Mouse (Mus musculus): ENCODE measurements around the gene Mcm8.

The Mcm8 gene

DNA sequence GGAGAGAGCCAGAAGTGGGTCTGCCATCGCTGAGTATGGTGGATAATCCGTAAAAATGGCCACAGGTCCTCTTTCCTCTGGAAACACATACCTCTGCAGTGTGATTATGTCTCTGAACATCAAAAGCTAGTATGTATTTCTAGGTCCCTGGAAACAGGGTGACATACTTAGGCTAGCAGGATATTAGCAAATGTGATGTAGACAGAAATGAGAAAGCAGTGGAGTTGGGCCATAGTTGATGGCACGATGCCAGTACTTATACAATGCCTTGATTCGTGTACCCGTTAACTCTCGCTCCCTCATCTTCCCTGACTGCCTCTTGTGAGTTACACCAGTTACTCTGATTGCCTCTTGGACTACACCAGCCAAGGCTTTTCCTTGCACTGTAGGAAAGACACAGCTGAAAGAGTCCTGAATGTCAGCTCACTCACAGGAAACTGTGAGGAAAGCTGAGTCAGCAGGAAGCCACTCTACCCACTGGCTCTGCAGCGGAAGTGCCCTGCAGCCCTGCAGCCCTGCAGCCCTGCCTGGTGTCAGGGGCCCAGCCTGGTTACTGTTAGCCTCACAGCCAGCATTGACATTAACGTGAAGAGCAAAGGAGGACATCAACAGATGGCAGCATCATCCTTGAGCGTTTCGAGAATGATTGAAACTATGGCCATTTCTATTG, 57.9 kb downstream of the Mcm8 start:
- DNase-seq = peak; percentile 34

GRCm38 (mm10) chr2:132876991-132877390, 61.0 kb downstream of the Mcm8 start:
- no peak for DNase-seq

- DNase-seq = peak; percentile 23
Measured at GRCm38 (mm10) chr2:132879261-132880044, 63.5 kb downstream of the Mcm8 start.

DNA sequence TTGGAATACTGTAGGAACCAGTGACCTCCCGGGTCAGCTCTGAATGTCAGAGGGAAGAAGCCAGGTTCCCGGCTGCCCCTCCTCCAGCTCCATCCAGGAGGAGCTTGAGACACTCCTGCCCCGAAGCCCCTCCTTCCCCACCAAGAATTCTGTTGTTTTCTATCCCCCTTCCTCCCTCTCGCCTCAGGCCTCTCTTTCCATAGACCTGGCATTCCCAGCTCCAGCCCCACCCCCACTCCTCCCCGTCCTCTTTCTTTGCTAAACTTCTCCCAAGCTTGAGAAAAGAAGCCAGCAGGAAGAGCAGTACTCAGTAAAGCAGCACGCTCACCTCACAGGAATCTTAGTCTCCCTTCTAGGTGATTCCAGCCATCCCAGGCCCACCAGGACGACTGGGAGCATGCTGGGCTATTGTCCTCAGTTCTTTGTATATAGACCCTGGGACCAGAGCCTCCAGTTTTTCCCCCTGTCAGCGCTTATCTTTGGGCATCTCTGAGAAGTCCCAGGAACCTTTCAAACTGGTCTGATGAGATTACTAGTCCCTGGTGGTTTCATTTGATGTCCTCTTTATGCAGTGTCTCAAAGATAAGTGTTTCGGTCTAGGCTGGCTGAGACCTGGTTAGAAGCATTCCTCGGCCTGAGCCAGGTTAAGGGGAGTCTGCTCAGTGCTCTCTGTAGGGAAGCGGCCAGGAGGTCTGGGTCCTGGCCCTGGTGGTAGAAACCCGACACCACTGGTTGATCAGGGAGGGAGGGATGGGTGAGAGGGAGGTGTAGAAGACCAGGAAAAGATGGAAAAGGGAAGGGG, 65.1 kb downstream of the Mcm8 start, which contains the start of gene Lrrn4:
Gene Lrrn4, minus strand, starts transcription at position 48 of the 802 bp plus-strand sequence.
- DNase-seq = no peak

- DNase-seq = no peak
Measured at GRCm38 (mm10) chr2:132884303-132884967, 68.5 kb downstream of the Mcm8 start.

GRCm38 (mm10) chr2:132885312-132885711, 69.4 kb downstream of the Mcm8 start:
- DNase-seq = no peak
